Mouse (Mus musculus) kidney, embryonic 14.5 days (tissue): ENCODE results near the gene Rab4a. TPM values are rescaled to one million over a fixed set of nuclear protein-coding genes. Genes with fewer than 3 reads are reported as not detected.

Source experiments
- ATAC-seq: fragments of 200-750 bp; cut with Nextera tagmentation; 2 replicates; pipeline ENCODE4 v1.8.0; 2017; ENCODE audit warnings: moderate number of reproducible peaks, mild to moderate bottlenecking, moderate TSS enrichment, moderate library complexity; ENCODE audit not compliant: low FRiP score, low TSS enrichment
- H3K27ac ChIP-seq: fragments of 300-500 bp; sonication (generic); 2 replicates; pipeline ENCODE4 v1.5.1; 2014; ENCODE audit warnings: low read depth, mild to moderate bottlenecking, low read length, moderate library complexity, mixed read lengths
- H3K27me3 ChIP-seq: fragments of 300-500 bp; sonication (generic); 2 replicates; pipeline ENCODE4 v1.6.1; 2014; ENCODE audit warnings: mild to moderate bottlenecking, low read length; ENCODE audit not compliant: control insufficient read depth, insufficient read depth
- H3K36me3 ChIP-seq: fragments of 300-500 bp; sonication (generic); 2 replicates; pipeline ENCODE4 v1.6.1; 2014; ENCODE audit warnings: low read length, mixed read lengths; ENCODE audit not compliant: control insufficient read depth, insufficient read depth
- H3K4me1 ChIP-seq: fragments of 300-500 bp; sonication (generic); 2 replicates; pipeline ENCODE4 v1.6.1; 2014; ENCODE audit warnings: low read length, mixed read lengths; ENCODE audit not compliant: control insufficient read depth, insufficient read depth
- H3K4me2 ChIP-seq: fragments of 300-500 bp; sonication (generic); replicated peaks from 2 replicates; pipeline ENCODE4 v1.6.1; 2014; ENCODE audit warnings: low read depth, mild to moderate bottlenecking, low read length
- H3K4me3 ChIP-seq: fragments of 300-500 bp; sonication (generic); 2 replicates; pipeline ENCODE4 v1.5.1; 2014; ENCODE audit warnings: mild to moderate bottlenecking, low read length
- H3K9ac ChIP-seq: fragments of 300-500 bp; sonication (generic); 2 replicates; pipeline ENCODE4 v1.6.1; 2014; ENCODE audit warnings: low read depth, mild to moderate bottlenecking, low read length, moderate library complexity
- H3K9me3 ChIP-seq: fragments of 300-500 bp; sonication (generic); 2 replicates; pipeline ENCODE4 v1.6.1; 2016; ENCODE audit warnings: low read length; ENCODE audit not compliant: control insufficient read depth
- WGBS: fragments of 180-500 bp; shearing (Covaris S2); extraction: QIAGEN DNeasy Blood & Tissue Kit; methylation state at CpG from one replicate; pipeline ENCODE4 v1.1.7; 2014; 5-methylcytosine and 5-hydroxymethylcytosine counted together
- polyA plus RNA-seq: library from polyadenylated mRNA; unstranded; fragments of >200 nt; fragmentation: Nextera tagmentation; extraction: Ambion mirVana; gene quantifications from 2 replicates; pipeline ENCODE4 v1.2.1, GENCODE M21; 2014

Rab4a gene
- polyA plus RNA-seq, 1 experiment from 2014 or later: 45.3 TPM

GRCm38 (mm10) chr8:123823532-123824123 lies 17.8 kb downstream of the Rab4a start:
- Histone ChIP-seq H3K36me3 (peaks cover 23% of the 10 kb centered on the region; the same call in 1 of the 2 replicates), H3K4me1 (no peaks in the 10 kb centered on the region), H3K4me3 (no peak overlapping the region), H3K27me3 (no peaks in the 10 kb centered on the region), H3K9me3 (no peaks in the 10 kb centered on the region), H3K4me2 (no peak overlapping the region), H3K9ac (no peak overlapping the region), H3K27ac (no peak overlapping the region)
- WGBS: 94% methylated on average over 18 of the region's 18 CpGs
- no peak for ATAC-seq

DNA sequence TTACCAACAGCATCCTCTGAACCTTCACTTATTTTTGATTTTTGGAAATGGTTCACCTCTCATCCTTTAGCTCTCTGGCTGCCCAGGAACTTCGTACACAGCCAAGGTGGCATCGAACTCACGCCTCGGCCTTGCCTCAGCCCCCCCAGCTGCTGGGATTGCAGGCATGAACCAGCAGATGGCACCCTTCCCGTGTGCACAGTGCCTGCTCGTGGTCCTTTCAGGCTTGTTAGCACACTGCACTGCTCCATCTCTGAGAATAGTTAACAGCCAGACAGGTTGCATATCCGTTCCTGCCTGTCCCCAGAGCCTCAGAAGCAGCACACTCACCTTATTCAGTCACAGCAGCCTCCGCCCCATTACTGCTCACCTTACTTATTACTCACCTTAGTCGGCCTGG lies 20.2 kb downstream of the Rab4a start:
- 65% methylated on average over 9 of the region's 9 CpGs for WGBS

DNA sequence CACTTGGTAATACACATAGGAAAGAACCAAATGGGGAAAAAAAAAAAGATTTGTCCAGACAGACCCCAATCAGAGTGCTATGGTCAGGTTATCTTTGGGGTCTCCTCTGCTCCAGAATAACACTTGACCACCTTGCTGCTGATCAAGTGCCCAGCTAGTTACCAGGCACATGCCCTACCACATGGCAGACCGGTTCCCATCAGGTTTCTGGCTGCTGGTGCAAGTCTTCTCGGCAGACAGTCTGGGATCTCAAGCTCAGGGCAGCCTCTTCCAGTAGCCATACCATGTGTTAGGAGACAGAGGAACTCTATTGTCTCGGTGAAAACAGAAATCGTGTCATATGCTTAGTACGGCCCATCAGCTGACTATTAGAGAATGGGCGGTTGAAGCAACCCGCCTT lies 21.0 kb downstream of the Rab4a start:
- WGBS: 92% methylated on average over 7 of the region's 7 CpGs
- Histone ChIP-seq H3K4me3 (no peak overlapping the region), H3K9ac (no peak overlapping the region), H3K4me2 (no peak overlapping the region), H3K27me3 (no peaks in the 10 kb centered on the region), H3K27ac (no peak overlapping the region), H3K9me3 (no peaks in the 10 kb centered on the region), H3K36me3 (peaks cover 39% of the 10 kb centered on the region; the same call in 1 of the 2 replicates), H3K4me1 (no peaks in the 10 kb centered on the region)
- no peak for ATAC-seq

More for the DNA sequence above, 20.2 kb downstream of the Rab4a start:
- H3K4me1 ChIP-seq: no peaks in the 10 kb centered on the region
- H3K4me2 ChIP-seq: no peak overlapping the region
- no peak overlapping the region for H3K9ac ChIP-seq
- peaks cover 35% of the 10 kb centered on the region; the same call in 1 of the 2 replicates for H3K36me3 ChIP-seq
- H3K27me3 ChIP-seq: no peaks in the 10 kb centered on the region
- no peak; the same call in 1 of the 2 replicates for ATAC-seq
- no peak overlapping the region for H3K4me3 ChIP-seq
- H3K27ac ChIP-seq: no peak overlapping the region
- no peaks in the 10 kb centered on the region for H3K9me3 ChIP-seq

DNA sequence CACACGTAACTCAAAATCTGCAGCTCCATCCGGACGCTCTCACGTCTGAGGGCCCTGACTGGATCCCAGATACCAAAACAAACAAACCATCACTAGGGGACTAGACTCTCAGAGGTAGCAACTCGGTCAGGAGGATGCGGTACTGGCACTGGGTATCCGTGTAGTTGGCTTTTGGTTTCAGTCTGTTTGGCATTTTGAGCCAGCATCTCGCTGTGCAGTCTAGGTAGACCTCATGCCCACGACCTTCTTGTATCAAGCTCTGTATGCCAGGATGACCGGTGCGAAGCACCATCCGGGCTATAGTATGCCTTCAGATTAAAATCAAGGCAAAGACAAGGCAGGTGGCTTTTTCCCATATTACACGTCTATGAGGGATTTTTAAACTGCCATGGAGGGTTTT lies 21.7 kb downstream of the Rab4a start:
- Histone ChIP-seq H3K27me3 (no peaks in the 10 kb centered on the region), H3K9ac (no peak overlapping the region), H3K9me3 (no peaks in the 10 kb centered on the region), H3K4me2 (no peak overlapping the region), H3K4me1 (no peaks in the 10 kb centered on the region), H3K36me3 (peaks cover 43% of the 10 kb centered on the region), H3K4me3 (no peak overlapping the region), H3K27ac (no peak overlapping the region)
- ATAC-seq: no peak
- WGBS: 93% methylated on average over 13 of the region's 13 CpGs

DNA sequence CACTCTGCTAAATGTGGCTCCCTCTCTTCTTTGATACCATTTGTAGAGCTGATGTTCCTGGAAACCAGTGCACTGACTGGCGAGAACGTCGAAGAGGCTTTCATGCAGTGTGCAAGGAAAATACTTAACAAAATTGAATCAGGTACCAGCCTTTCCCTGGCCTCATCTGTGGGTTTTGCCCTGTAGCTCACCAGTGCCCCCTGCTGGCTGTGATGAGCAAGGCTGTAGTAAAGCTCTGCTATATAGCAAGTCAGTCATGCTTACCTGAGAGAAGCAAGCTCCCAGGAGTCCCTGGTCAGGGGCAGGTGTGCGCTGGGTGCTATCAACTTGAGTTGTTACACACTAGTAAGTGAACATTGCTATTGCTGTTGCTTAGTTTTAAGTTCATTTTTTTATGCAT lies 27.0 kb downstream of the Rab4a start:
- WGBS: 96% methylated on average over 4 of the region's 4 CpGs
- Histone ChIP-seq H3K9me3 (no peaks in the 10 kb centered on the region), H3K36me3 (peaks cover 55% of the 10 kb centered on the region)

DNA sequence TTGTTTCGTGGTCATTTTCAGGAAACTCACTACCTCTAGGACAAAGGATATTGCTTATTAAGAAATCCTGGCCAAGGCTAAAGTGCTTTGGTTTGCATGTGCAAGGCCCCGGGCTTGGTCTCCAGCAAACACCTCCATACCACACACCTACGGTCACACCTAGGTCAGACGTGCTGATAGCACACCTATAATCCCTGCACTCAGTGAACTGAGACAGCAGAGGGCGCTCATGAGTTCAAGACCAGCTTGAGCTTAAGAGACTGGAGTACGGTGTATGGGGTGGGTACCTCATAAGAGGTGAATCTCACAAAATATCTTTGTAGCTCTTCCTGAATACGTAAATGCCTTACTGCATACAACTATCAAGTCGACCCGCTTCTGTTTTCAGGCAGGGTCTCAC lies 29.7 kb downstream of the Rab4a start:
- Histone ChIP-seq H3K9ac (no peak overlapping the region), H3K27me3 (no peaks in the 10 kb centered on the region), H3K4me2 (no peak overlapping the region), H3K9me3 (no peaks in the 10 kb centered on the region), H3K4me1 (no peaks in the 10 kb centered on the region), H3K36me3 (peaks cover 36% of the 10 kb centered on the region), H3K4me3 (no peak overlapping the region), H3K27ac (no peak overlapping the region)
- WGBS: 64% methylated on average over 9 of the region's 9 CpGs
- no peak for ATAC-seq

More for the DNA sequence above, 27.0 kb downstream of the Rab4a start:
- Histone ChIP-seq H3K4me2 (no peak overlapping the region), H3K9ac (no peak overlapping the region), H3K4me3 (no peak overlapping the region), H3K27ac (no peak overlapping the region), H3K4me1 (no peaks in the 10 kb centered on the region), H3K27me3 (no peaks in the 10 kb centered on the region)
- ATAC-seq: no peak

DNA sequence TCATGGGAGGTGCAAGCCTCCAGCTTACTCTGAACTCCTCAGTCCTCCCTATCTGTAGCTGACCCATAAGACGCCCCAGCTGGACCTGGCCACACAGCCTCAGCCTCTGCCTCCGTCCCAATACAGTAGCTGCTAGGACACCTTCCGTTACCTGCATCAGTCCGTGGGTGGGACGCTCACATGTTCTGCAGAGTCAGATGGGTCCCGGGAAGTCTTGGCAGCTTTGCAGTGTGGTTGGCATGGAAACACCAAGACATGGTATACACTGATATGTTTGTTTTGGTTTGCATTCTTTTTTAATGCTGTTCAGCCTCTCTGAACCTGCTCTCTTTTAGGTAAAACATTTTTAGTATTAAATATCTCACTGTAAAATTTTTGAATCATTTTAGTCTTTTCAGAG lies 30.6 kb downstream of the Rab4a start:
- WGBS: 87% methylated on average over 6 of the region's 6 CpGs
- ATAC-seq: no peak
- Histone ChIP-seq H3K27ac (no peak overlapping the region), H3K36me3 (peaks cover 32% of the 10 kb centered on the region), H3K4me1 (no peaks in the 10 kb centered on the region), H3K4me2 (no peak overlapping the region), H3K9me3 (no peaks in the 10 kb centered on the region), H3K4me3 (no peak overlapping the region), H3K27me3 (no peaks in the 10 kb centered on the region), H3K9ac (no peak overlapping the region)

DNA sequence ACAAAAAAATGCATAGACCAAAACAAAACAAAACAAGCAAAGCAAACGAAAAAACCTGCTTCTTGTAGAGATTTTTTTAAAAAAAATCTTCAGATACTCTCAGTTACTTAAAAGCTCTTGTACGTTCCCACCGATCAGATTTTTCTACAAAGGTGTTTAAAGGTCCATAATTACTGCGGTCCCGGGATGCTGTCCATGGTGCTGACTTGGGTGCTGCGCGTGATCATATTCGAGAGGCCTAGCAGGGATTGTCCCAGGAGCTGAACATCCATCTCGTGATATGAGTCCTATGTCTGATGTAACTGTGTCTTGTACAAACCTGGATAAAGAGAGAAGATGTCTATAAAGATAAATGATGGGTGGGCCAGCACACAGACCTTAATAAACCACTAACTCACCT lies 32.7 kb downstream of the Rab4a start:
- Histone ChIP-seq H3K4me2 (no peak overlapping the region), H3K36me3 (peaks cover 16% of the 10 kb centered on the region), H3K9ac (no peak overlapping the region), H3K27ac (no peak overlapping the region), H3K4me3 (no peak overlapping the region), H3K4me1 (no peaks in the 10 kb centered on the region), H3K27me3 (no peaks in the 10 kb centered on the region), H3K9me3 (no peaks in the 10 kb centered on the region)
- ATAC-seq: no peak
- WGBS: 72% methylated on average over 9 of the region's 9 CpGs

- no peak overlapping the region for H3K27ac ChIP-seq
- H3K27me3 ChIP-seq: no peaks in the 10 kb centered on the region
- H3K9ac ChIP-seq: no peak overlapping the region
- no peaks in the 10 kb centered on the region for H3K9me3 ChIP-seq
- no peaks in the 10 kb centered on the region for H3K36me3 ChIP-seq
- no peak overlapping the region for H3K4me2 ChIP-seq
- H3K4me1 ChIP-seq: no peaks in the 10 kb centered on the region
- no peak overlapping the region for H3K4me3 ChIP-seq
- WGBS: 93% methylated on average over 15 of the region's 15 CpGs
- no peak for ATAC-seq
Observed at GRCm38 (mm10) chr8:123840578-123841345, 35.0 kb downstream of the Rab4a start.
